Mouse (Mus musculus) heart, postnatal 36 days (tissue): Measurements from ENCODE around the gene Pik3r6. TPM values are rescaled to one million over a fixed set of nuclear protein-coding genes. Genes with fewer than 3 reads are reported as not detected.

Source experiments
- DNase-seq, 2 experiments: peaks; one replicate each; pipeline ENCODE4 v3.0.0; 2021 to 2022
- intact Hi-C: fragments of 180-260 bp; cut with DNase I; formaldehyde crosslinking; loops from one replicate; pipeline ENCODE4 v1.15.1; 2025
- total RNA-seq, 2 experiments: library from RNA; stranded (reverse); gene quantifications; 2 replicates each; pipeline ENCODE4 v1.2.3; 2021

The Pik3r6 gene
- total RNA-seq, result 1 to 10 TPM; 4.6 to 6.3 TPM

DNA sequence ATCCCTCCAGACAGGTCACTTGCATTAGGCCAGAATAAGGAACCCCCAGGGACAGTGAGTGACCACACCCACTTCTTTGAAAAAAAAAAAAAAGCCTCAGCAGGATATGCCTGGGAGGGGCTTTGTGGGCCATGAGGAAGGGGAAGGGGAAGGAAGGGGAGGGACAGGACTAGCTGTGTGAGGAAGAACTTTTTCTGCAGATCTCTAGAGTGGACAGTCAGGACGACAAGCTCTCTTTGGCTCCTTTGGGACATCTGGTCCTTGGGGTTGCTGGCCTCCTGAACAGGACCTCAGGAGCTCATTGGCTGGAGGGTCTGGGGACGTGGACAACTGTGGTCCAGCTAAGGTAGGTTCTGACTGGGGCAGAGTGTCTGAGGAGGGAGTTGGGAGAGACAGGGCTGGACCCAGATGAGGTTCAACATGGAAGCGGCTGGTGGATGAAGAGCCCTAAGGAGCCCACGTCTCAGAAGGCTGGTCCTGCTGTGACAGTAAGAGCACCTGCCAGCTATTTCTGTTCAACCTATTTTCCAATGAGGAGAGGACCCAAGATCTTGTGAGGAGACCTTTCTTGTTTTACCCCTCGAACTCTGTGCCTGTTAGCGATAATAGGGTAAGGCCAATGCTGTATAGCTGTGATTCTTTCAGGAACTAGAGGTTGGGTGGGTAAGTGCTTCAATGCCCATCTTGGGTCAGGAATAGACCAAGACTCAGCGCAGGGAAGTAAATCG, at the start of gene Pik3r6:
Gene Pik3r6 (plus strand): TSS at position 118 of the 728 bp plus-strand sequence.
- DNase-seq, result peak; percentile 52 to 54
- intact Hi-C loops, result loop anchor here (2.0 kb wide), 1 partner anchor 20 kb away; no protein-coding TSS in a partner anchor

DNA sequence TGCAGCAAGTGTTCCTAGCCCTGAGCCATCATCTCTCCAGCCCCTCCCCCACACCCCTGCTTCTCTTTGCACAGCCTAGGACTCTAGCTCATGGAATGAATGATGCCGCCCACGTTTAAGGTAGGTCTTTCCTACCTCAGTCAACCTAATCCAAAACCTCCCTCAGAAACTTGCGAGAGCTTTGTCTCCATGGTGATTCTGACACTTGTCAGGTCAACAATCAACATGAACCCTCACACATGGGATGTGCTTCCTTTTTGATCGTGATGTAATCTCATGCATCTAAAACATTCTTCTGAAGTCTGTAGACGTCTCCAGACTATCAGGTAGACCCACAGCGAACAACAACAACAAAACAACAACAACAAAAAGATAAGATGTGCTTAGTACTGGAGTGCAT, 49.5 kb upstream of the Pik3r6 start:
- DNase-seq, result no peak
- intact Hi-C loops, result no loop called here

DNA sequence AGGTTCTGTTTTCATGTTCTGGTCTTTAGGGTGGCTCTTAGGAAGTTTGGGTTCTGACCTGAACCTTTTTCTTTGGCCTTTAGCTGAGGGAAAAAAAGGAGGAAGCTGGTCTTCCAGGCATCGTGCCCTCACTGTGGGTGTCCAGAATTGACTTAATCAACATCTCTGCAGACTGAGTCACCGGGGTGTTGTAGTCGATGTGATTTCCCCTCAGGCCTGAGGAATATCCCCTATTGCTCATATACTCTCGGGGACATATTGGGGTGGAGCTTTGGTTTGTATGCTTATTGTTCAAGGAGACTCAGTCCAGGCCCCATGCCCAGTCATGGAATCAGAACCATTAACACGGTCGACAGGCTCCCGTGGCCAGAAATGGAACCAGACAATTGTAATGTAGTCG, 44.7 kb upstream of the Pik3r6 start:
- intact Hi-C loops, result no loop called here

DNA sequence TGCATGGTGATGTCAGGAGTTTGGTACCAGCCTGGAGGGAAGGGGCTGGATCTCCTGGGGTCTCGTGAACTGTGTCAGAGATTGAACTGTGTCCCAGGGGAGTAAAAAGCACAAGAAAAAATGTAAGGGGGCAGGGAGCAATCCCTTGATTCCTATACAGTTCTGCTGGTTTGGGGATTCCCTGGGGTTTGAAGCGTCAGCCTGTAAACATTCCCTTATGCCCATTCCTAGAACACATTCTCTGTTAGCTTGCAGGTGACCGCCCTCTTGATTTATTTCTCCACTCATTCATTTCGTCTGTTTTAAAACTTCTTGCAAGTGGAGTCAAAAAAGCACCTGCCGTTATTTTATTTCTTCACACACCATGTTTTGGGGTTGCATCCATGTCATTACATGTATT, 43.8 kb upstream of the Pik3r6 start:
- DNase-seq, result no peak
- intact Hi-C loops, result no loop called here

More for the DNA sequence above, 44.7 kb upstream of the Pik3r6 start:
- no peak for DNase-seq

DNA sequence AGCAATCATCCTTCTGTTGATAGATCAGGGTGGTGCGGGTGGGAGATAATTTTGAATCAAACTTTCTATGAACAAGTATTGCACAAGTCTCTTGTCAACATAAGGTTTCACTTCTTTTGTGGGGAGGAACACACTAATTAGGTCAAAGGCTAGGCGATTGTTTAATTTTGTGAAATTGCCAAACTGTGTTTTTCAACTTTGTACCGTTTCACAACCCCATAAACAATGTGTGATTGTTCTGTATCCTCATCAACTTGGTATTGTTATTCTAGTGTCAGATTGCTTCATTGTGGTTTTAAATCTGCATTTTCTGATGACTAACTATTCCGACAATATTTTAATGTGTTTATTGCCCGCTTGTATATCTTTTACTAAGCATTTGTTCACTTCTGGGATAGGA, 43.3 kb upstream of the Pik3r6 start:
- DNase-seq, result no peak
- intact Hi-C loops, result no loop called here

DNA sequence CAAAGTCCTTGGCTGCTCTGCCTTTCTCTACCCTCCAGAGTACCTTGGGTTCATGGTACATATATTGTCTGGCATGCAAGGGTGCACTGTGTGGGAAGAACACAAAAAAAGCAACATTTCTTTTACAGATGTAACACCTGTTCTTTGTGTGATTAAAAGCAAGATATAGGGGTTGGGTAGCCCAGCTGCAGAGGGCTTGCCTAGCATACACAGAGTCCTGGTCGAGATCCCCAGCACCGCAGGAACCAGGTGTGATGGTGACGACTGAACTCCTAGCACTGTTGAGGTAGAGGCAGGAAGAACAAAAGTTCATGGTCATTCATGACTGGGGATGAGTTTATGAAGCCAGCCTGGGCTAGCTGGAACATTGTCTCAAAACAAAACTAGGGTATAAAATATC, 40.1 kb upstream of the Pik3r6 start:
- no peak for DNase-seq
- intact Hi-C loops, result no loop called here

DNA sequence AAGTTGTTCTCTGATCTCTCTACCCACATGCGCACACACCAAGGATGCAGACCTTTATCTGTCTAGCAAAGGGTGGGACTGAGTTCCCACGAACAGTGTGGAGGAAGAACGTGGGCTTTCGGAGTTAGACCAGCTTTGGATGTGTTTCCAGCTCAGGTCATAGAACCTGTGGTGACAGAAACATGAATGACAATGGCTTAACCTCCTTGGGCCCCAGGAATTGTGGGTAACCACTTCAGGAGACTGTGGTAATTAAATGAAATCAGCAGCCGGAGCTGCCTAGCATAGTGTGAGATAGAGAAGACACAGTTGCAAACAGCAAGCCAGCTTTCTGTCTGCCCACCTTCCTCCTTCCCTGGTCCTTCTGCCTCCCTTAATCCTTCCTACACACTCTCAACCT, 38.6 kb upstream of the Pik3r6 start:
- DNase-seq, result no peak
- intact Hi-C loops, result no loop called here

DNA sequence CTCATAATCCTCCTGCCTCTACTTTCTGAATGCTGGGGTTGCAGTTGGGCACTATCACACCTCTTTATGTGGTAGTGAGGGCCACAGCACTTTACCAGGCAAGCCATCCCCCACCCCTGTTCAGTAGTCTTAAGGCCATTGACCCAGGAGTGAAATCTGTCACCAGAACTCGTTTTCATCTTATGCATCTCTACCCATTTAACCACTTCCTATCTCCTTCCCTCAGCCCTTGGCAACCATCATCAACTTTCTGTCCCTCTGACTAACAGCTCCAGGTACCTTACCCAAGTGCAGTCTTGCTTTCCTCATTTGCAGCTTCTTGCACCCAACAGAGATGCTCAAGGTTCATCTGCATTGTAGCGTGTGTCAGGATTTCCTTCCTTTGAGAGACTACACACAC, 37.7 kb upstream of the Pik3r6 start:
- no peak for DNase-seq
- intact Hi-C loops, result no loop called here

DNA sequence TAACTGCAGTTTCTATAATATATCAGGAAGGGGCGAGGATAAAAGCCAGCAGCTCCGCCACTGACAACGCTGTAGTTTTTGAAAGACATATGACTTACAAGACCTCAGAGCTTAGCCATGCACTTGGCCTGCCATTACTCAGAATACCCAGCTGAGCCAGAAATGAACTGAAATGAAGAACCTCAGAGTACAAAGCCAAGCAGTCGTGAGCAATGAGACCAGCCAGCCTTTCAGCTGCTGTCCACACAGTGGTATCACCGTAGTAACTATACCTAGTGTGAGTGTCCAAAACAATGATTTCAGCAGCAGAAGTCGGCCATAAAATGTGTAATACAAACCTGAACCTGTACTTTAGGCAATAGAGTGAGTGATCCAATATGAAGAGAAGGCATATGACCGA, 35.4 kb upstream of the Pik3r6 start:
- no peak for DNase-seq
- intact Hi-C loops, result no loop called here

DNA sequence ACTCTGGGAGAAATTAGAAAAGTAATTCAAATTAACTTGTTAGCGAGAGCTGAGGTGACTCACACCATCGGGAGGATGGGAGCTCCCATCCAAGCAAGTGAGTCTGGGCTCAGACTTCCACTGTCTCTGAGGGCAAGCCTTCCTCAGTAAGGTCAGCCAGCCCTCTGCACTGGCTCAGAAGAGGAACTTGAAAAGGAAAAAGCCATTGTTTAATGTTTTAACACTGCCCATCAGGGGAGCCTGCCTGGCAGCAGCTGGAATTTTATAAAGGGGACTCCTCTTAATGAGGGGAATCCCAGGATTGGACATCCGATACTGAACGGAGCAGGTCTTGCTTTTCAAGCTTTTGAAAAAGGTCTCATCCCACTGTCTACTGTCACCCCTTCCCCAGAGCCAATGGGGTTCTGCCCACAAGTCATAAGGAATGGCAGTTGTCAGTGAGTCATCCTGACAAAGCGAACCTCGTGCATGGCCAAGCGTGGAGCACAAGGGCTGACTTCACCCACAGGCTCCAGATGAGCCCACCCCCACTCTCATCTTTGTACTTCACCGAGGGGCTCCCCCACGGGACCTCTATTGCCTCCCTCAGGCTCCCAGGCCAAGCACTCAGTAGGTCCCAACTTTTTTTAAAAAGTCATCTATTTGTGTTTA, 34.7 kb upstream of the Pik3r6 start:
- DNase-seq, result peak in 1 of 2 experiments; percentile 10
- intact Hi-C loops, result no loop called here

DNA sequence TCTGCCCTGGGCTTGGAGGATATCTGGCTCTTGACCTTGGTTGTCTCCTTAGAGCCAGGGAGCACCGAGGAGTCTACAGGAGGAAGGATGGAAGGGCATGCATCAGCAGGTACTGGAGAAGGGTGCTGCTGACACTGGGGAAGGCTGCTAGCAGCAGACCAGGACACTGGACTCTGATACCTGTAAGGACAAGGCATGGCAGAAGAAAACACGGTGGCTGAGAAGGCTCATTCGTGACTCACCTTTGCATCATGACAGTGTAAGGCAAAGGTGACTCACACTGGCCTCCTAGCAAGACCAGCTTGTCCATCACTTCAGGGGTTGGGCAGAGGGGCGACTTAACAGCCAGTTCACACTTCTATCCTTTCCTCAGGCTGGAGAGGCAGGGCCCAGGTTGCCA, 33.9 kb upstream of the Pik3r6 start:
- intact Hi-C loops, result no loop called here
- DNase-seq, result no peak

DNA sequence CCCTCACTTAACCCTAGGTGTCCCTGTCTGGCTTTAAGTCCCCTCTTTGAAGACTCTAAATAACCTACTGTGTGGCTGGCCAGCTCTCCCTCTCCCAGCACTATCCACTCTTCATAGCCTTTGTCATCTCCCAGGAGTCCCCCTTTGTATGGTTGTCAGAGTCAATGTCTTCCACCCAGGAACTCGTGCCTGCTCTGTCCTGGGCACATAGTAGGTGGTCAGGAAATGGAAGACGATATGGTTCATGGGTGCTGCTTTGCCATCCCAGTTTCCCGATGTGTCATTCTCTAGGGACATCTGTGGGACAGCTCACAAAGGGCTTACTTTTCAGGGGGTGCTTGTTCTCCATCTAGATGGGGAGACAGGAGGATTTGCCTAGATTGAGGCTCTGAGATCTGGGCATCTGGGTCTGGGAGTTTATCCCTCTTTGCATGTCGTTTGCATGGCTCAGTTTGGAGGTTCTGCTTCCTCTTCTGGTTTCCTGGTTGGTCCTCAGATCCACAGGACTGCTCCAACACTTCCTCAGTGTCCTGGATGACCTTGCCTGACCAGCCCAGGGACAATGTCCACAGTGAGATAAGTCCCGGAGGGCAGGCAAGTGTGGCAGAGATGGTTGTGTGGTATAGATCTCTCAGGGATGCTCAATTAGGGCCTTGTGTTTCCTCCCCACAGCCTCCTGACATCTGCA, 30.5 kb upstream of the Pik3r6 start:
- no peak for DNase-seq
- intact Hi-C loops, result no loop called here

DNA sequence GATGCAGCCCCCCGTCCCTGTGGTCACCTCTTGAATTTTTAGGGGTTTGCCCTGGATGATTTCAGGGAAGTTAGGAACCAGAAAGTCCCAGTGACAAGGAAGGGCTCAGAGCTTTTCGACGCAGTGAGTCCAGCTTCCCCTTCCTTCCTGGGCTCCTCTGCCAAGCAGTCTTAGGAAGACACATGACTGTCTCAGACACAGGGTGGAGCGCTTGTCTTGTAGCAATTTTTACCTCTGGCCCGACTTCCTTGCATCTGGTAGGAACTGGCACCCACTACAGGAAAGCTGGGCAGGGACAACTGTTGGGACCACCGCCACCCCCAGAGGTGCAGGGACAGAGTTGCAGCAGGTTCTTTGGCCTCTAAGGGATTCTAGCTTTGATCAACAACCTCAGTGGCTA, 28.2 kb upstream of the Pik3r6 start:
- no peak for DNase-seq
- intact Hi-C loops, result no loop called here

DNA sequence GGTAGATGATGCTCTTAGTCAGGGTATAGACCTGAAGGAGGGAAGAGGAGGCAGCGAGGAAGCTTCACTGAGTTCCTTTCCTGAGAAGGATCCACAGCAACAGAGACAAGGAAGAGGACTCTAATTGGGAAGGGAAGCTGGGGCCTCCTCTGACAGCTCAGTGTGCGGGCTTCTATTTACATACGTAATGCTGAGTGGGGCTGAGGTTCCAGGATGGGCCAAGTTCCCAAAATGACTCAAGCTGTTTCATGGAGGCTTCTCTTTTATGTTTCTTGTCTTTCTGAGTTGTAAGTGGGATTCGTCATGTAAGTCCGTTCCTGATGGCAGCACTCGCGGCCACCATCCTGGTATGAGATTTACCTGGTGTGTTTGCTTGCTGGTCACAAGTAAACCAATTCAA, 27.1 kb upstream of the Pik3r6 start:
- intact Hi-C loops, result no loop called here
- DNase-seq, result no peak

DNA sequence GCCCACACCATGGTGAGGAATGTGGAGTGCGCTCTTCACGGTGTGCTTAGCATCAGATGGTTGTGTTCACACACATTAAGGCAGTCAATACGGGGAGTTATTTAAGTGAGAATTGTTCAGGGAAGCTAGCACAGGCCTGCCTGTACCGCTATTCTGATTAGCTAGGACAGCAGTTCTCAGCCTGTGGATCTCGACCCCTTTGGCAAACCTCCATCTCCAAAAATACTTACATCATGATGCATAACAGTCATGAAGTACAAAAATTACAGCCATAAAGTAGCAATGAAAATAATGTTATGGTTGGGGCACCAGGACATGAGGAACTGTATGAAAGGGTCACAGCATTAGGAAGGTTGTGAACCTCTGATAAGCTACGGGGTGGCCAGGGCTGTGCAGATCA, 25.2 kb upstream of the Pik3r6 start:
- no peak for DNase-seq
- intact Hi-C loops, result no loop called here

DNA sequence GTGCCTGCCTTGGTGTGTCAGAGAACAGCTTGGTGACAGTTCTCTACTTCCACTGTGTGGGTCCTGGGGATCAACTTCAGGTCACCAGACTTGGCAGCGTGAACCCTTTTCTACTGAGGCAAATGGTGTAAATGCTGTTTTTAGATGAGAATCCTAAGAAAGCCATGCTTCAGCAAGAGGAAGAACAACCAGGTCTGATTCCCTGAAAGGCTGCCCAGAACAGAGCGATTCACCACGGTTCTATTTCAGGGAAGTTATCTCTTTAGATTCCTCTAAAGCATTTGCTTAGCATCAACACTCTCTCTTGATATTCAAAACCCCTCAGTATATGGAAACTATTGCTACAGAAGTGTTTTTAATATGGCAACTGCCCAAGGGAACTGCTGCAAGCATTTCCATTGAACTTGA, 24.2 kb upstream of the Pik3r6 start:
- intact Hi-C loops, result no loop called here
- no peak for DNase-seq

DNA sequence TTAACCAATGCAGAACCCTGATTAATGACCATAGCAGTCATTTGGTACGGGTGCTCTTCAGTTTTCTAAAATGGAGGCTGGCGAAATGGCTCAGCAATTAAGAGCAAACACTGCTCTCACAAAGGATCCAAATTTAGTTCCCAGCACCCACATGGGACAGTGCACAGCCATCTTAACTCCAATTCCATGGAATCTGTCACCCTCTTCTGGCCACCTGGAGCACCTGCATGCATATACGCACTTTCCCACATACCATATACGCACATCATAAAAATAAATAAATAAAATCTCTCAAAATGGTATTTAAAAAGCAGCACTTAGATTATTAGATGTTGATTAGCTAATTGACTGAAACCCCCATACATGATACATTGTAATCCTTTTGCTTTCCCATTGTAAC, 22.2 kb upstream of the Pik3r6 start:
- no peak for DNase-seq

DNA sequence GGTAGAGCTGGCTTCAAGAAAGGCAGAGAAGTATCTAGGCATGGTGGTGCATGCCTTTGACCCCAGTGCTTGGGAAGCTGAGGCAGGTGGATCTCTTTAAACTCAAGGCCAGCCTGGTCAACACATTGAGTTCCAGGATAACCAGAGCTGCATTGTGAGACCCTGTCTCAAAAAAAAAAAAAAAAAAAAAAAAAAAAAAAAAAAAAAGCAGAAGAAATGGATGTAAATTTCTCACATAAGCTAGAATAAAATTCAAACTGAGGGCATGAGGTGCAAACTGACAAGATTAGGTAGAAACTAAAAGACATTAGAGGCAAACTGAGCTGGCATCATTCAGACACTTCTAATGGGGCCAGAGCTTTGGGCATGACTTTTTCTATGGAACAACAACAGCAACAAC, 20.8 kb upstream of the Pik3r6 start:
- no peak for DNase-seq
- intact Hi-C loops, result loop anchor here (5.0 to 10.0 kb wide), 2 partner anchors 50 to 243 kb away; partner anchors contain the start of gene Pik3r5

More for the DNA sequence above, 22.2 kb upstream of the Pik3r6 start:
- intact Hi-C loops, result loop anchor here (5.0 to 10.0 kb wide), 2 partner anchors 48 to 244 kb away; partner anchors contain the start of gene Pik3r5

DNA sequence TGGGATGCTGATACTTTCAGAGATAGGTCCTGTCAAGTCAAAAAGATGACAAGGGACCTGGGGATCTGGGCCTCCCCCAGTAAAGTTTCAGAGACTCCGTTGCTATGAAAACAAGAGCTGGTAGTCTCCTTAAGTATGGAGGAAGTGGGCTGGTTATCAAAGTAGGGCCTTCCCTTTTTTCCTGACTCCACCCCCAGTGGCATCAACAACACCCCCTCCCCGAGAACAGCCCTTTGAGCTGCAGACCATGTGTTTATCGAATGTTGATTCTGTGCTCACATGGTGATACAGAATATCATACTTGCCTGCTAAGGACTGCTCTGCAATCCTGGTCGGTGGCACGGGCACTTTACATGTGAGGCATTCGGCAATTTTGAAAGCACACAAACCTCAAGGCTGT, 19.6 kb upstream of the Pik3r6 start:
- DNase-seq, result no peak
- intact Hi-C loops, result loop anchor here (5.0 to 10.0 kb wide), 2 partner anchors 51 to 242 kb away; partner anchors contain the start of gene Pik3r5

DNA sequence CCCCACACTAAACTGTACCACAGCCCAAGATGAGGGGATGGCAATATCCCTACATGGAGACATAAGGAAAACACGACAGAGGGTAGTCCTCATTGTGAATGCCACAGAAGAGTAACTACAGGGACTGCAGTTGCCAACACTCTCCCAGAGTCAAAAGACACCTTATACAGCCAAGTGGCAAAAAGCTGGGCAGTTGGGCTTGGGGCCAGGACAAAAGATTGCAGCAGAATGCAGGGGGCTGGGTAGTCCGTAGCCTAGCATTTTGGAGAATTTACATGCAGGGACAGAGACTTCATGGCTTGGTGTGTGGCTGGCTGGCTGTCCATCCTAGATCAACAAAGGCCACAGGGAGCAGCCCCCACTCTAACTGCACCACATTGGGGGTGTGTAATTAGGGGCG, 18.4 kb upstream of the Pik3r6 start:
- DNase-seq, result no peak

DNA sequence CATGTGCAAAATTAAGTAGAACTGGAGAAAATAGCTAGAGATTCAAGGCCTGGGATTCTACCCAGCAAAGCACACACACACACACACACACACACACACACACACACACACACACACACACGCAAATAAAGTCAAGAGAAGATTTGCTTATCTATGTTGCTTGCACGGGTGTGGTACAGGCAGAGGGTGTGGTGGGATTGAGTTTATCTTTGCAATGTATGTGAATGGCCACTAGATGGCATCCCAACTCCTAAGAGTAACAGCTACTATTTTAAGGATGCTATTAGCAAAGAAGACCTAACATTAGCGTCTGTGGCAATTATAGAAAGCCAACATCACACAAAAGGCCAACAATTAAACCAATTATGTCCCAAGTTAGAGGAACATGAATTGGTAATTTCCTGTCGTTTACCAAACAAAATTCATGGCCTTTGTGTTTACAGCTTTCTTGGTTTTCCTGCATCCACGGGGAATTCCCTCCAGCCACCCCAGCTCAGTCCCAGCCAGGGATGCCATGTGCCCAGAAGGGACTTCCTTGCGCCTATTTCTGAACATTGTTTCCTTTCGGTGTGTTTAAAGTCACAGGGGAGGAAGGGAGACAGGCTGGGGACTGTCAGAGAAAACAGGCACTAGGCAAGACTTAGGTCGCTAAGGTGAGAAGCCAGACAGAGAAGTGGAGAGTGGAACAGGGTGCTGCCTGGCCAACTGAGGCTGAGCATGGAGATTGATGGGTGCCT, 17.4 kb upstream of the Pik3r6 start:
- intact Hi-C loops, result loop anchor here (1.0 to 10.0 kb wide), 5 partner anchors 42 to 390 kb away; no protein-coding TSS in a partner anchor
- peak in 1 of 2 experiments; percentile 33 for DNase-seq

More for the DNA sequence above, 18.4 kb upstream of the Pik3r6 start:
- intact Hi-C loops, result loop anchor here (5.0 to 10.0 kb wide), 2 partner anchors 52 to 240 kb away; partner anchors contain the start of gene Pik3r5
